ENCODE assay signal across 20 mouse cellular contexts in the genomic region with DNA sequence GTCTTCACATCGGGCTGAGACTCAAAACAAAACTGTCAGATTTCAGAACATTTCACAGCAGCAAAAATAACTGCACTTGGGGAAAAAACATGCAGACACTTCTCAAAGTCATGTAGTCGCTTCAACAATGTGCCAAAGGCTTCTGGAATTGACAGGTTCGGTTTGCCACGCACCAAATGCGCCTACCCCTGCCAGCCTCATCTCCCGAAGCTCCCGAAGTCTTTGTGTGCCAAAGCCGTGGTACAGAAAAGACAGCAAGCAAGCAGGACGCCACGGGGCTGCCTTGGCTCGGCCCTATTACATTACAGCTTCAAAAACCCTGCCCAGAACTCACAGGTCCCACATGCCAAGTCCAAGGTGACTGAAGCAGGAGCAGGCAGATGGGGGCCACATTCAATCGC. TPM values are rescaled to one million over a fixed set of nuclear protein-coding genes. Genes with fewer than 3 reads are reported as not detected.
A peak's percentile ranks its signal among the peaks of the same experiment; 100 is the strongest.
DNase-seq lines count a peak whose midpoint lies in the region; ATAC-seq and TF ChIP-seq lines count a peak whose summit lies in the region.
"Had no signal": no experiment of that assay in that cellular context is flagged by ENCODE, and none has a peak within 500 bp of the region (broad histone marks: within the 10 kb centered on the region; RNA-seq: fewer than 3 reads in every experiment).

No protein-coding gene starts in this region.

- no peaks in the 10 kb centered on the region for H3K36me3 ChIP-seq in midbrain, embryonic 16.5 days (ENCODE audit: control insufficient read depth, insufficient read depth, low read length)
- H3K36me3 ChIP-seq in midbrain, embryonic 11.5 days (ENCODE audit: control insufficient read depth, insufficient read depth, low read length): no peaks in the 10 kb centered on the region
- H3K36me3 ChIP-seq: embryonic facial prominence, embryonic 12.5 days; forebrain, embryonic 10.5 days; heart, embryonic 13.5 days; midbrain, embryonic 15.5 days; neural tube, embryonic 12.5 days had no signal

- H3K27ac ChIP-seq in left cerebral cortex, adult 2 months: peak overlapping the region; percentile 24; the same call in 1 of the 2 replicates
- H3K27ac ChIP-seq in midbrain, embryonic 16.5 days (ENCODE audit: low read length): no peak overlapping the region
- H3K27ac ChIP-seq in midbrain, embryonic 11.5 days (ENCODE audit: low read depth, low read length): no peak overlapping the region
- H3K27ac ChIP-seq: embryonic facial prominence, embryonic 12.5 days; forebrain, embryonic 10.5 days; heart, embryonic 13.5 days; midbrain, embryonic 15.5 days; neural tube, embryonic 12.5 days had no signal

- peak; percentile 68 to 77 for DNase-seq in cerebellum, postnatal 10 days
- DNase-seq in cerebellum, adult 11-12 months: no peak
- DNase-seq in frontal cortex, postnatal 36 days (ENCODE audit: low spot score in 2 of 2): peak; percentile 59 to 66
- DNase-seq in left cerebral cortex, adult 2 months (ENCODE audit: extremely low spot score in 1 of 2, low spot score in 2 of 2): peak; percentile 35 to 40
- DNase-seq in right cerebral cortex, postnatal 25 days: peak; percentile 27
- DNase-seq in midbrain, embryonic 11.5 days (ENCODE audit: low spot score, missing footprints): no peak
- no peak for DNase-seq in adrenal gland, adult 2 months
- DNase-seq: cerebellum, adult 9-10 months; gastrocnemius, postnatal 14 days; kidney, adult 18-20 months; lung, embryonic 14.5 days; thymus, adult 2 months had no signal

- H3K9me3 ChIP-seq in midbrain, embryonic 16.5 days (replicated peaks; ENCODE audit: control insufficient read depth, low read length, poor library complexity, severe bottlenecking): no peaks in the 10 kb centered on the region
- H3K9me3 ChIP-seq in midbrain, embryonic 11.5 days (ENCODE audit: control insufficient read depth, low read length): no peaks in the 10 kb centered on the region
- H3K9me3 ChIP-seq: embryonic facial prominence, embryonic 12.5 days; forebrain, embryonic 10.5 days; heart, embryonic 13.5 days; midbrain, embryonic 15.5 days; neural tube, embryonic 12.5 days had no signal

- H3K4me2 ChIP-seq in midbrain, embryonic 16.5 days (ENCODE audit: low read length): no peak overlapping the region
- H3K4me2 ChIP-seq in midbrain, embryonic 11.5 days: no peak overlapping the region
- H3K4me2 ChIP-seq: embryonic facial prominence, embryonic 12.5 days; heart, embryonic 13.5 days; lung, embryonic 14.5 days; midbrain, embryonic 15.5 days; neural tube, embryonic 12.5 days had no signal

- no peak overlapping the region for H3K9ac ChIP-seq in midbrain, embryonic 16.5 days (ENCODE audit: low read depth, low read length)
- no peak overlapping the region for H3K9ac ChIP-seq in midbrain, embryonic 11.5 days (ENCODE audit: low read length)
- H3K9ac ChIP-seq: embryonic facial prominence, embryonic 12.5 days; heart, embryonic 13.5 days; lung, embryonic 14.5 days; midbrain, embryonic 15.5 days; neural tube, embryonic 12.5 days had no signal

- no peaks in the 10 kb centered on the region for H3K27me3 ChIP-seq in midbrain, embryonic 16.5 days (ENCODE audit: control insufficient read depth, insufficient read depth, low read depth, low read length)
- no peaks in the 10 kb centered on the region for H3K27me3 ChIP-seq in midbrain, embryonic 11.5 days (ENCODE audit: control insufficient read depth, insufficient read depth, low read length)
- H3K27me3 ChIP-seq: embryonic facial prominence, embryonic 12.5 days; midbrain, embryonic 15.5 days; neural tube, embryonic 12.5 days had no signal

- ATAC-seq in midbrain, embryonic 16.5 days: no peak
- ATAC-seq in midbrain, embryonic 11.5 days (ENCODE audit: low FRiP score): no peak
- ATAC-seq: midbrain, embryonic 15.5 days had no signal

- H3K4me3 ChIP-seq in left cerebral cortex, adult 2 months: no peak overlapping the region
- H3K4me3 ChIP-seq in midbrain, embryonic 16.5 days (ENCODE audit: low read depth, low read length): no peak overlapping the region
- no peak overlapping the region for H3K4me3 ChIP-seq in midbrain, embryonic 11.5 days (ENCODE audit: low read depth, low read length)
- H3K4me3 ChIP-seq: embryonic facial prominence, embryonic 12.5 days; forebrain, embryonic 10.5 days; heart, embryonic 13.5 days; midbrain, embryonic 15.5 days; neural tube, embryonic 12.5 days had no signal

- 86% methylated on average over 12 of the region's 12 CpGs for WGBS in midbrain, embryonic 16.5 days
- 88% methylated on average over 12 of the region's 12 CpGs for WGBS in midbrain, embryonic 11.5 days

- no peaks in the 10 kb centered on the region for H3K4me1 ChIP-seq in midbrain, embryonic 16.5 days (ENCODE audit: control insufficient read depth, insufficient read depth, low read length)
- H3K4me1 ChIP-seq in midbrain, embryonic 11.5 days (ENCODE audit: control insufficient read depth, insufficient read depth, low read length): peaks cover 8% of the 10 kb centered on the region
- H3K4me1 ChIP-seq: embryonic facial prominence, embryonic 12.5 days; heart, embryonic 13.5 days; midbrain, embryonic 15.5 days; neural tube, embryonic 12.5 days had no signal

- intact Hi-C loops in left cerebral cortex, adult 2 months (cut with DNase I): no loop called here

- no peak for TF ChIP-seq CTCF in left cerebral cortex, adult 2 months (IDR thresholded peaks at IDR 0.05)

RNA-seq across cellular contexts. Expression of gene Dio3, which starts 50.9 kb away (rescaled TPM):
- 1 to 10 TPM; 3.6 to 5.7 TPM for total RNA-seq in left cerebral cortex, adult 2 months (2021)
- 1.6 and 3.4 TPM in 2 replicates for polyA plus RNA-seq in midbrain, embryonic 16.5 days (2015; fragmentation: Nextera tagmentation; extraction: Ambion mirVana)
- not detected in 2 replicates for polyA plus RNA-seq in midbrain, embryonic 11.5 days (2014; fragmentation: Nextera tagmentation; extraction: Ambion mirVana)
- total RNA-seq in adrenal gland, adult 2 months (2021): 1 to 10 TPM in 1 of 2 experiments, under 1 TPM in 1; 0.58 to 2.3 TPM
- polyA plus RNA-seq in adrenal gland, adult 2 months (2012; rRNA removed): 2.6 and 6.0 TPM in 2 replicates
- total RNA-seq: CH12.LX had no signal
- polyA plus RNA-seq: hindbrain, embryonic 11.5 days had no signal

Comparison
In these comparisons a context has a peak if more than half of its experiments do, and no peak if none do; other contexts are left out.
1. DNase-seq: peak in cerebellum, postnatal 10 days (2 of 2), frontal cortex, postnatal 36 days (2 of 2), left cerebral cortex, adult 2 months (2 of 2) and right cerebral cortex, postnatal 25 days (single experiment); none in cerebellum, adult 11-12 months (single experiment), midbrain, embryonic 11.5 days (single experiment) and adrenal gland, adult 2 months (single experiment).